Mouse (Mus musculus) adrenal gland, adult (tissue): ENCODE measurements at regions not wholly inside any gene's neighbourhood (a gene's known extent, or its start where the extent isn't known, plus 50 kb on each side); places are given as distances from the start of the nearest gene placed in this dataset.

Experiments used
- DNase-seq, 2 experiments: peaks; one replicate each; pipeline ENCODE4 v3.0.0; 2022 to 2023; ENCODE audit warnings: low spot score in 1 of 2; ENCODE audit not compliant: inconsistent age in 2 of 2

GRCm38 (mm10) chr9:63087195-63087594, 61.6 kb downstream of the Skor1 start:
- no peak for DNase-seq

GRCm38 (mm10) chr9:63086671-63087070, 62.1 kb downstream of the Skor1 start:
- DNase-seq = no peak

GRCm38 (mm10) chr9:63082830-63083229, 65.9 kb downstream of the Skor1 start:
- no peak for DNase-seq

- DNase-seq = no peak
Measured at GRCm38 (mm10) chr9:63082311-63082710, 66.5 kb downstream of the Skor1 start.

- DNase-seq = no peak
Measured at GRCm38 (mm10) chr9:63080406-63080805, 68.4 kb downstream of the Skor1 start.

- peak in 1 of 2 experiments; percentile 38 for DNase-seq
Measured at GRCm38 (mm10) chr9:63075252-63075651, 73.5 kb downstream of the Skor1 start.

GRCm38 (mm10) chr9:63074803-63075202, 74.0 kb downstream of the Skor1 start:
- no peak for DNase-seq

GRCm38 (mm10) chr9:63074023-63074750, 74.6 kb downstream of the Skor1 start:
- DNase-seq = no peak

GRCm38 (mm10) chr9:63071032-63071431, 77.7 kb downstream of the Skor1 start:
- DNase-seq = no peak

GRCm38 (mm10) chr9:63069919-63070318, 78.8 kb downstream of the Skor1 start:
- no peak for DNase-seq

GRCm38 (mm10) chr9:63067054-63067406, 79.3 kb upstream of the Pias1 start:
- peak in 1 of 2 experiments; percentile 37 for DNase-seq

- peak in 1 of 2 experiments; percentile 33 for DNase-seq
Measured at GRCm38 (mm10) chr9:63066384-63067053, 78.8 kb upstream of the Pias1 start.

- DNase-seq = no peak
Measured at GRCm38 (mm10) chr9:63063525-63063924, 75.8 kb upstream of the Pias1 start.

GRCm38 (mm10) chr9:63060740-63061139, 73.0 kb upstream of the Pias1 start:
- no peak for DNase-seq

- peak; percentile 81 to 84 for DNase-seq
Measured at GRCm38 (mm10) chr9:63059234-63059842, 71.6 kb upstream of the Pias1 start.

GRCm38 (mm10) chr9:63058506-63059233, 70.9 kb upstream of the Pias1 start:
- peak in 1 of 2 experiments; percentile 42 for DNase-seq

GRCm38 (mm10) chr9:63056695-63057349, 69.1 kb upstream of the Pias1 start:
- DNase-seq = no peak

- DNase-seq = no peak
Measured at GRCm38 (mm10) chr9:63052181-63052580, 64.5 kb upstream of the Pias1 start.

GRCm38 (mm10) chr9:63051631-63052030, 63.9 kb upstream of the Pias1 start:
- DNase-seq = no peak

GRCm38 (mm10) chr9:63049290-63049689, 61.6 kb upstream of the Pias1 start:
- DNase-seq = no peak

- no peak for DNase-seq
Measured at GRCm38 (mm10) chr9:63046981-63047380, 59.3 kb upstream of the Pias1 start.
